Mouse (Mus musculus): ENCODE measurements at regions not wholly inside any gene's neighbourhood (a gene's known extent, or its start where the extent isn't known, plus 50 kb on each side); places are given as distances from the start of the nearest gene placed in this dataset.

GRCm38 (mm10) chr5:120251697-120252401 is 135.6 kb downstream of the Rbm19 start:
- Histone ChIP-seq H3K27me3 (replicated peaks; ENCODE audit: control insufficient read depth, insufficient read depth, low read length) (no peaks in the 10 kb centered on the region; the same call in 1 of the 2 replicates), H3K36me3 (ENCODE audit: control insufficient read depth, insufficient read depth) (no peaks in the 10 kb centered on the region), H3K4me2 (ENCODE audit: low read length) (peak overlapping the region; percentile 39), H3K9me3 (ENCODE audit: control insufficient read depth, low read length) (no peaks in the 10 kb centered on the region), H3K4me3 (replicated peaks; ENCODE audit: low read length) (peak overlapping the region; percentile 21; the same call in 1 of the 2 replicates), H3K4me1 (replicated peaks; ENCODE audit: control insufficient read depth, insufficient read depth, low read length) (peaks cover 12% of the 10 kb centered on the region), H3K27ac (ENCODE audit: low read length) (peak overlapping the region; percentile 66), H3K9ac (replicated peaks; ENCODE audit: low read depth, low read length) (peak overlapping the region; percentile 22)
- 8% methylated on average over 22 of the region's 22 CpGs for WGBS
- peak; percentile 94 for ATAC-seq

GRCm38 (mm10) chr5:120252551-120252950 is 136.3 kb downstream of the Rbm19 start:
- Histone ChIP-seq H3K36me3 (ENCODE audit: control insufficient read depth, insufficient read depth) (no peaks in the 10 kb centered on the region), H3K4me1 (replicated peaks; ENCODE audit: control insufficient read depth, insufficient read depth, low read length) (peaks cover 12% of the 10 kb centered on the region), H3K9ac (replicated peaks; ENCODE audit: low read depth, low read length) (no peak overlapping the region), H3K27ac (ENCODE audit: low read length) (no peak overlapping the region; the same call in 1 of the 2 replicates), H3K4me2 (ENCODE audit: low read length) (no peak overlapping the region; the same call in 1 of the 2 replicates), H3K4me3 (replicated peaks; ENCODE audit: low read length) (no peak overlapping the region), H3K27me3 (replicated peaks; ENCODE audit: control insufficient read depth, insufficient read depth, low read length) (no peaks in the 10 kb centered on the region; the same call in 1 of the 2 replicates), H3K9me3 (ENCODE audit: control insufficient read depth, low read length) (peaks cover 3% of the 10 kb centered on the region; the same call in 1 of the 2 replicates)
- peak; percentile 21; the same call in 1 of the 2 replicates for ATAC-seq
- 9% methylated on average over 8 of the region's 8 CpGs for WGBS

- no peaks in the 10 kb centered on the region for H3K36me3 ChIP-seq (ENCODE audit: control insufficient read depth, insufficient read depth)
- H3K9ac ChIP-seq (replicated peaks; ENCODE audit: low read depth, low read length), result no peak overlapping the region
- WGBS, result 21% methylated on average over 14 of the region's 14 CpGs
- peaks cover 7% of the 10 kb centered on the region for H3K4me1 ChIP-seq (replicated peaks; ENCODE audit: control insufficient read depth, insufficient read depth, low read length)
- no peak overlapping the region for H3K4me3 ChIP-seq (replicated peaks; ENCODE audit: low read length)
- 0 out of 2 replicates have a peak, but pooled peaks cover 2% of the 10 kb centered on the region for H3K27me3 ChIP-seq (replicated peaks; ENCODE audit: control insufficient read depth, insufficient read depth, low read length)
- no peak overlapping the region for H3K4me2 ChIP-seq (ENCODE audit: low read length)
- no peak for ATAC-seq
- H3K27ac ChIP-seq (ENCODE audit: low read length), result no peak overlapping the region
- no peaks in the 10 kb centered on the region for H3K9me3 ChIP-seq (ENCODE audit: control insufficient read depth, low read length)
Observed at GRCm38 (mm10) chr5:120262715-120263273, 146.5 kb downstream of the Rbm19 start.

- 9% methylated on average over 22 of the region's 22 CpGs for WGBS
- Histone ChIP-seq H3K36me3 (ENCODE audit: control insufficient read depth, insufficient read depth) (no peaks in the 10 kb centered on the region), H3K27me3 (replicated peaks; ENCODE audit: control insufficient read depth, insufficient read depth, low read length) (no peaks in the 10 kb centered on the region), H3K4me2 (ENCODE audit: low read length) (peak overlapping the region; percentile 27), H3K9ac (replicated peaks; ENCODE audit: low read depth, low read length) (peak overlapping the region; percentile 46), H3K4me1 (replicated peaks; ENCODE audit: control insufficient read depth, insufficient read depth, low read length) (peaks cover 18% of the 10 kb centered on the region), H3K4me3 (replicated peaks; ENCODE audit: low read length) (no peak overlapping the region), H3K9me3 (ENCODE audit: control insufficient read depth, low read length) (peaks cover 7% of the 10 kb centered on the region; the same call in 1 of the 2 replicates), H3K27ac (ENCODE audit: low read length) (peak overlapping the region; percentile 27; the same call in 1 of the 2 replicates)
- peak; percentile 66 for ATAC-seq
Observed at GRCm38 (mm10) chr5:120269416-120269860, 153.2 kb downstream of the Rbm19 start.

DNA sequence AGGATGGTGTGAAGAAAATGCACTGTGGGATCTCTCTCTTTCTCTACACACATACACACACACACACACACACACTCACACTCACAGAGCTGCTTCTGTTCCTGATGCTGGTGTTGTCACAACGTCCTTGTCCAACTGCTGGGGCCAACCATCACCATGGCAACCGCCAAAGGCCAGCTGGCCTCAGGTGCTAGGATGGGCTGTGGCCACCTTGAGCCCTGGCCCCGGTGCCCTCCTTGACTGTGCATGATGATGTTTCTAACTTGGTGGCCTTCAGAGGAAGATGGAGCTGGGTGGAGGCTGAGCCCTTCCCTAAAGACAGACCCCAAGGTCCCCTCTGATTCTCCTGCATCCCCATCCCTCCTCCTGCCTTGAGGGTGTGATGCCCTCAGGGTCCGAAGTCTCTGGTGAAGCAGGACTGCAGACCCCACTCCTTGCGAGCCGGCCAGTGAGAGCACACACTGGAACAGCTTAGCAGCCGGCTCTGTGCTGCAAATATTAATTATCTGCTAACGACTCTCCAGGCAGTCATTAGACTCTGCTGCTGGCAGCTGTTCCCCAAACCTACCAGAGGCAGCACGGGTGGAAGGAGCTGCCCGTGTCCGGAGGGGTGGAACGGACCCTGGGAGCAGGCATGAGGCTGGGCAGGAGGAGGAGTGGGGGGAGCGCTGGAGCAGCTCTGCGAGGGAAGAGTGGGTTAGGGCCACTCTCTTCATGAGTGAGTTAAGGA is 154.8 kb downstream of the Rbm19 start:
- no peaks in the 10 kb centered on the region for H3K27me3 ChIP-seq (replicated peaks; ENCODE audit: control insufficient read depth, insufficient read depth, low read length)
- no peak overlapping the region for H3K4me3 ChIP-seq (replicated peaks; ENCODE audit: low read length)
- peaks cover 18% of the 10 kb centered on the region for H3K4me1 ChIP-seq (replicated peaks; ENCODE audit: control insufficient read depth, insufficient read depth, low read length)
- H3K27ac ChIP-seq (ENCODE audit: low read length), result no peak overlapping the region; the same call in 1 of the 2 replicates
- H3K9ac ChIP-seq (replicated peaks; ENCODE audit: low read depth, low read length), result peak overlapping the region; percentile 9; the same call in 1 of the 2 replicates
- no peaks in the 10 kb centered on the region for H3K36me3 ChIP-seq (ENCODE audit: control insufficient read depth, insufficient read depth)
- peak; percentile 67 for ATAC-seq
- 27% methylated on average over 14 of the region's 14 CpGs for WGBS
- H3K4me2 ChIP-seq (ENCODE audit: low read length), result no peak overlapping the region
- H3K9me3 ChIP-seq (ENCODE audit: control insufficient read depth, low read length), result peaks cover 7% of the 10 kb centered on the region; the same call in 1 of the 2 replicates

DNA sequence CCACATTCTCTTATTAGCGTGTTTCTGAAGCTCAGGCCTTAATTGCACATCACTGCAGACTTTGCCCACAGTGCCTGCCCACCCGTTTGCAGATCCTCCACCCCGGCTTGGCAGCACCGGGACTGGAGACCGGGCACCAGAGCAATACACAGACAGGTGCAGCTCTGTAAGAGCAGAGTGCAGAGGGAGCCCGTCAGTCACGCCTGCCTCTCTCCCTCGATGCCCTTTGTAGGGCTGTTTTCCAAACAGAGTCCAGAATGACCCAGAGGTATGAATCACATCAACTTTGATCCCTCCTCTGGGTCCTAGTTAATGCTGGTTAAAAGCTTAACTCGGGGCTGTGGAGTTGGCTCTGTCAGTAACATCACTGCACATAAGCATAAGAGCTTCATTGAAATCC is 155.3 kb upstream of the Lhx5 start:
- H3K4me2 ChIP-seq (ENCODE audit: low read length), result no peak overlapping the region
- no peak overlapping the region for H3K4me3 ChIP-seq (replicated peaks; ENCODE audit: low read length)
- no peaks in the 10 kb centered on the region for H3K36me3 ChIP-seq (ENCODE audit: control insufficient read depth, insufficient read depth)
- no peak for ATAC-seq
- H3K27me3 ChIP-seq (replicated peaks; ENCODE audit: control insufficient read depth, insufficient read depth, low read length), result peaks cover 5% of the 10 kb centered on the region; the same call in 1 of the 2 replicates
- no peak overlapping the region for H3K9ac ChIP-seq (replicated peaks; ENCODE audit: low read depth, low read length)
- H3K4me1 ChIP-seq (replicated peaks; ENCODE audit: control insufficient read depth, insufficient read depth, low read length), result peaks cover 15% of the 10 kb centered on the region
- no peak overlapping the region for H3K27ac ChIP-seq (ENCODE audit: low read length)
- 69% methylated on average over 9 of the region's 9 CpGs for WGBS
- H3K9me3 ChIP-seq (ENCODE audit: control insufficient read depth, low read length), result peaks cover 7% of the 10 kb centered on the region; the same call in 1 of the 2 replicates

GRCm38 (mm10) chr5:120280321-120280720 is 151.2 kb upstream of the Lhx5 start:
- Histone ChIP-seq H3K4me3 (replicated peaks; ENCODE audit: low read length) (no peak overlapping the region), H3K9ac (replicated peaks; ENCODE audit: low read depth, low read length) (no peak overlapping the region), H3K36me3 (ENCODE audit: control insufficient read depth, insufficient read depth) (no peaks in the 10 kb centered on the region), H3K9me3 (ENCODE audit: control insufficient read depth, low read length) (no peaks in the 10 kb centered on the region), H3K27ac (ENCODE audit: low read length) (no peak overlapping the region), H3K27me3 (replicated peaks; ENCODE audit: control insufficient read depth, insufficient read depth, low read length) (peaks cover 11% of the 10 kb centered on the region; the same call in 1 of the 2 replicates), H3K4me1 (replicated peaks; ENCODE audit: control insufficient read depth, insufficient read depth, low read length) (peaks cover 11% of the 10 kb centered on the region), H3K4me2 (ENCODE audit: low read length) (peak overlapping the region; percentile 10; the same call in 1 of the 2 replicates)
- no peak for ATAC-seq
- WGBS, result 5% methylated on average over 13 of the region's 13 CpGs

DNA sequence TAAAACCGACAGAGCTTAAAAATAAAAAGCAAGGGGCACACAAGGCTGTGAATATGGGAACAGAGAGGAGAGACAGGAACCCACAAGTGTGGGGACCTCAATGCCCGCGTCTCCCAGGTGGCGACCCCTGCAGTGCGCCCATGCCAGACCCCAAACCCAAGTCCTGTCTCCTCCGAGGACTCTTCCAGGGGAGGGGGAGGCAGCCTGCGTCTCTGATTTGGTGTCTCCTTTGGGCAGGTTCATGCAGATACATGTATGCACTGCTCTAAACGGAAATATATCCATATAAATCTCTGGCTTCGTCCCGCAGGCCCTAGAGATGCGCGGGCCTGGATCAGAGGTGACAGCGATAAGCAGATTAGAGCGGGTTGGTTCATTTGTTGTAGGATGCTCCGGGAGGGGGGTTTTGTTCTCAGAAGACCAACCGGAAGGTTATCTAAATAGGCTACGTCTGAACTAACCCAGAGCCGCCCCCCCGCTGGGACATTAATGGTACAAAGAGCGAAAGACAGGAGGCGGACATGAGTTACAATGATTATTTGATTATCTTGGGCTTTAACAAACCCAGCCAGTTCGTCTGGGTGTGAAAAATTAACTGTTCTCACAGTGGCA is 150.4 kb upstream of the Lhx5 start:
- 0 out of 2 replicates have a peak overlapping the region, but pooled peaks have one; percentile 19 for H3K9ac ChIP-seq (replicated peaks; ENCODE audit: low read depth, low read length)
- no peaks in the 10 kb centered on the region for H3K36me3 ChIP-seq (ENCODE audit: control insufficient read depth, insufficient read depth)
- H3K4me1 ChIP-seq (replicated peaks; ENCODE audit: control insufficient read depth, insufficient read depth, low read length), result peaks cover 11% of the 10 kb centered on the region
- WGBS, result 11% methylated on average over 22 of the region's 22 CpGs
- no peak for ATAC-seq
- H3K4me3 ChIP-seq (replicated peaks; ENCODE audit: low read length), result no peak overlapping the region
- H3K27me3 ChIP-seq (replicated peaks; ENCODE audit: control insufficient read depth, insufficient read depth, low read length), result peaks cover 11% of the 10 kb centered on the region; the same call in 1 of the 2 replicates
- no peaks in the 10 kb centered on the region for H3K9me3 ChIP-seq (ENCODE audit: control insufficient read depth, low read length)
- H3K27ac ChIP-seq (ENCODE audit: low read length), result no peak overlapping the region
- H3K4me2 ChIP-seq (ENCODE audit: low read length), result 0 out of 2 replicates have a peak overlapping the region, but pooled peaks have one; percentile 5
